Mouse (Mus musculus) heart, postnatal 4 days (tissue): Measurements from ENCODE around the gene Dnm3. TPM values are rescaled to one million over a fixed set of nuclear protein-coding genes. Genes with fewer than 3 reads are reported as not detected.
A peak's percentile ranks its signal among the peaks of the same experiment; 100 is the strongest.
"Not testable (repeated sequence)": the region's sequence is repeated elsewhere in the genome, so short reads cannot be mapped to it uniquely, and the experiment has no call there.

Source experiments
- DNase-seq: peaks from one replicate; pipeline ENCODE4 v3.0.0; 2021
- total RNA-seq, 2 experiments: library from RNA; stranded (reverse); gene quantifications; 2 replicates each; pipeline ENCODE4 v1.2.3; 2021

Dnm3 gene
- total RNA-seq, 2 experiments from 2014 or later, result 4.5 to 5.5 TPM

GRCm38 (mm10) chr1:162428904-162429303, 48.9 kb downstream of the Dnm3 start:
- DNase-seq, result no peak

GRCm38 (mm10) chr1:162425930-162426478, 51.8 kb downstream of the Dnm3 start:
- DNase-seq, result no peak

DNA sequence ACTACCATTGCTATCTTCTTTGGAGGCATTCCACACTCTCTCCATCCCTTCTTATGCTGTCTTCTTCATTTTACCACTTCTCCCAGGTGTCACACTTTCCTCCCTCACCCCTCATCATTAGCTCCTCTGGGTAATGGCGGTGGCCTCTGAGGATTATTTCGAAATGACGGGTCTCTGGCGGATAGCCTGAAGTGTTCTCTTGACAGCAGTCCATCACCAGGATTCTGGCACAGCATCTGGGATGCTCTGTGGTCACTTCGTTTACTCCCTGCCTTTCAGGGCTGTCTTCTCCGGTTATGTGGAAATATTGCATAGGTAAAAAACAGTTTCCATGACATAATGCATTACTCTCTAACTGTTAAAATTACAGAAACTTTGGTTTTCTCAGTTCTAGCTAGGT, 55.0 kb downstream of the Dnm3 start:
- no peak for DNase-seq

DNA sequence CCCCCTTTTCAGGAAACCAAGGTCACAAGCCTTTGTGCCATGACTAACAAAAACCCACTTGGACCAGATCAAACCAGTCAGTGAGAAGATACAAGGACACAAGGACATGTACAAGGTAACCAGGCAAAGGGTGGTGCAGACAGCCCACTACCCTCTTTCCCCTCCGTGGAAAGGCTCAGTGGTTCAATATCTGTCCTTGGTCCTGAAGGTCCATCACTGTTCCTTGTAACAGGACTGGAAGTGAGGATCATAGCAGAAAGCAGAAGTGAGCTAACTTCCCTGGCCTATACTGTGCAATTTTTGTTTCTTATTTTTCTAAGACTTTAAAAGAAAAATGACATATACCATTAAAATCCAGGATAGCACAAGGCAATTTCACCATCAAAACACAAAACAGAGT, 64.0 kb downstream of the Dnm3 start:
- DNase-seq, result no peak

- DNase-seq, result no peak
These were observed 64.9 kb downstream of the Dnm3 start for GRCm38 (mm10) chr1:162412787-162413429.

DNA sequence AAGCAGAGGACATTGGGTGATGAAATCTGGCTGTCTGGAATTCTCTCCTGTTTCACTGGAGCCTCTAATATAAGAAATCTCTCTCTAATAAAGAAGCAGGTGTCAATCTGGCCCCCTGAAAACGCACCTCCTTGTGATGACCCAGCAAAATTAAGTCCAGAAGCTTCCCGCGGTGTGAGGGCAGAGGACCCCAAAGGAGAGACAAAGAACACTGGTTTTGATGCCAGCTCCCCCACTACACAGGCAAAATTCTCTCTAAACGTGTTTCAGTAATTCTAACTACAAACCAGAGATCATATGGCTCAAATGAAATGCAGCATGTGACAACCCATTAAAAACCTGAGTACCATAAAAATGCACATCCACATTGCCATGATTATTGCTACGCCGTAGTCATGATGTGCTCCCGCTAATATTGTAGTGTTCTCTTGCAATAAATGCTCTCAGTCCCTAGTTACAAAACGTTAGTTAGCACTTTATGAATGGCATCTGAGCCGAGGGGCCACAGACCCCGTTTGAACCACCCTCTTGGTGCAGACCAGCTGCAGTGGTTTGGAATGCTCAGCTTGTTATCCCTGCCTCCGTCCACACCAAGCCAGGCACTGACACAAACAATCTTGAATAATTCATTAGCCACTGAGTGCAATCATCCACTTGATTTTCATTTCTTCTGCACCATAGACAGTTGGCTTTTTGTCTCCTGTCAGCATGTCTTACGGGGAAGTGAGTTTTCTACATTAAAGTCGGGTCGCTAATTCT, 67.4 kb downstream of the Dnm3 start:
- no peak for DNase-seq

- no peak for DNase-seq
These were observed 83.3 kb downstream of the Dnm3 start for GRCm38 (mm10) chr1:162394549-162394948.

DNA sequence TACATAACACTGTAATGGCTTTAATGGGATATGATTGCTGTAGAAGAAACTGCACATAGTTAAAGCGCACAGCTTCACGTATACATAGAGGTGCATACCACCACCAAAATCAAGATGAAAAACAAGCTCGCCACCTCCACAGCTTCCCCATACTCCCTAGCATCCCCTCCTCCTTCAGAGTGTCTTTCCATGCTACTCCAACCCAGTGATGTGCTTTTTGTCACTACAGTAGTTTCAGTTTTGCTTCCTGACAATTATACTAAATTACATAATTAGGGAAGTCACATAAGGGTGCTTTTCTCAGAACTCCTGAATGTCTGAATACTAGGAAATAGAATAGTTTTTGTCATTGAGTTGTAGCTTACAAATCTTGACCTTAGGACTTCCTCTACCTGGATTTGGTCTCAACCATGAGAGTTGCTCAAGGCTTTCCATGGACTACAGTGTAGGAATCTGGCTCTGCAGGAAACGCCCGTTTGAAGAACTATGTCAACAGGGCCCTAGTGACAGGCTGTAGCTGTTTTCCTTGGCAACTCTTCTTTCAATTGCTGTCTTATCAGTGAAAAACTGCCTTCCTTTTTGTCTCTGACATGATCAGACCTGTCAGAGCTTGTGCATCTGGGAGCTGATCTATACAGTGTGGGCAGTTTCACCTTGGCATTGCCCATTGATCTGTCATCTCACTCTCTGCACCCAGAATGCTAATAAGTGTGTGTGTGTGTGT, 89.2 kb downstream of the Dnm3 start:
- no peak for DNase-seq

DNA sequence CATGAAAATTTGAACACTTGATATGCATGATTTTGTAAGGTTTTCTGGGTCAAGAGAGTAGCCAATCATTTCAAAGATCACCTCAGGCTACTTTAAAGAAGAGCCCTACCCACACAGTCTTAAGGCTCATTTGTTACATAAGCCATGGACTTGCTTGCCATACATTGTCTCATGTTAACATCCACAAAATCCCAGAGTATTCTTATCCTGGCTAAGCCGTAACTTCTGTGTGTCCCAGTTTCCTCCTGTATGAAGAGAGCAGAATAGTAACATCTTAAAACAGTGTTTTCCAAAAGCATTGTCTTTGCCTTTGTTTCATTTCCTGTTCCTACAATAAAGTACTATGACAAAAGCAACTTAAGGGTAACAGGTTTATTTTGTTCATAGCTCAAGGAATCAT, 104.8 kb downstream of the Dnm3 start:
- not testable (repeated sequence) for DNase-seq

- DNase-seq, result no peak
These were observed 108.1 kb downstream of the Dnm3 start for GRCm38 (mm10) chr1:162369726-162370125.

DNA sequence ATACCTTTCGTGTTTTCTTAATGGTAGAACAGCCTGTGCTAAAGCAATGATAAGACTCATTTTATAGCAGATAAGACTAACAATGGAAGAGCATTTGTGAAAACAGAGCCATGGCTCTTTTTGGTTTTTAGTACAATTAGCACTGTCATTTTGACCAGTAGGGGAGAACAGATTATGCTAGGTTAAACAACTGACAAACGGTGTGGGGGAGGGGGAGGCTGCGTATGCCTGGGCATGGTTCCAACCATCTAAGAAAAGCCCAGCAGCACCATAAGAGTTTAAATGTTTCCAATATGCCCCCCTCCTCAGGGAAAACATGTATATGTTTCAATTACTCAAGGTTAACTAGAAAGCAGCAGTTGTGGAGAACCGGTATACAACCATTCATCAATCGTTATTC, 115.9 kb downstream of the Dnm3 start:
- DNase-seq, result peak; percentile 58

DNA sequence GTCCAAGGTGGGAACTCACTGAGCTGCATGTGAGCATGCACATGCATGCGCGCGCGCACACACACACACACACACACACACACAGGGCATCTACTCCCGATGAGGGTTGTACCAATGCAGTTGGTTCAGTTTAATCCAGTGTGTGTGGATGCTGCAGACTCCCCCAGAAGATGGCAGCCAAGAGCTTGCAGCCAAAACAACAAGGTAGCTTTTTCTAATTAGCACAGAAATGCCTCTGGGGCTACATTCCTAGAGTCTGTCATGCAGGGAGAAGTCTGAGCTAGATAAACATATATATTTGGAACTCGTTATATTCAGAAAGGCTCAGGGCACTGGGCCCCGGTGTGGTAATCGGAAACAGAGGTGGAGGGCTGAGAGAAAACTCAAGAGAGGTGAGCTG, 118.6 kb downstream of the Dnm3 start:
- peak; percentile 54 for DNase-seq

- DNase-seq, result peak; percentile 54
These were observed 119.8 kb downstream of the Dnm3 start for GRCm38 (mm10) chr1:162358036-162358435.

- DNase-seq, result no peak
These were observed 121.4 kb downstream of the Dnm3 start for GRCm38 (mm10) chr1:162356481-162356880.

GRCm38 (mm10) chr1:162354780-162355179, 123.1 kb downstream of the Dnm3 start:
- DNase-seq, result no peak

GRCm38 (mm10) chr1:162353831-162354230, 124.0 kb downstream of the Dnm3 start:
- DNase-seq, result no peak

- DNase-seq, result no peak
These were observed 128.5 kb downstream of the Dnm3 start for GRCm38 (mm10) chr1:162349306-162349705.

- no peak for DNase-seq
These were observed 131.3 kb downstream of the Dnm3 start for GRCm38 (mm10) chr1:162346456-162347011.

DNA sequence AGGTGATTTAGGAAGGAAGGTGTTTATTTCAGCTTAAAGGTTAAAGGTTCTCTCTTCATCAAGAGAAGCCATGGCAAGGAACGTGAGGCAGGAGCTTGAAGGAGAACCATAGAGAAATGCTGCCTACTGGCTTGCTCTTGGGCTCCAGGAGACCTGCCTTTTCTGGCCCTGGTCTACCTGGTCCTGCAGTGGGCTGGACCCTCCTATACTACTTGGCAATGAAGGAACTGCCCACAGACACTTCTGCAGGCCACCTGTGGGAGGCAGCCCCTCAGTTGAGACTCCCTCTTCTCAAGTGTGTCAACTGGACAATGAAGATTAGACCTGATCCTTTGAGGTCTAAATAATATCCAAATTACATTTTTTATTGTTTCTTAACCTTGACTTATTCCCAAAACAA, 140.7 kb downstream of the Dnm3 start:
- no peak for DNase-seq

DNA sequence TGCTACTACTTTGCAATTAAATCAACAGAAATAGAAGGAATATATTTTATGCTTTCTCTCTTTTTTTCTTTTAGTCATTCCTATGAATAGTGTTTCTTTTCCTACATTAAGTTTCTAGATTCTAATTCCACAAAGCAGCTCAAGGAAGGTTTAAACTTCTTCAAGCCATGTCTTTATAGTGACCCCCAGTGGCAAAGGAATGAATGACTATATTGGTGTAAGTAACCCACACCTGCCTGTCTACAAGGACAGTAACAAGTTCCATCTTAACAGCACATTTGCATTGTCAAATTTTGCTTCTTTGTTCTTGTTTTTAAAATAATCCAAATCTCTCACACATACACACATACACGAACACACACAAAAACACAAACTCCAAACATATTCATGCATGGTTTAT, 141.2 kb downstream of the Dnm3 start:
- DNase-seq, result no peak

- no peak for DNase-seq
These were observed 141.6 kb downstream of the Dnm3 start for GRCm38 (mm10) chr1:162336224-162336623.

- DNase-seq, result no peak
These were observed 149.2 kb downstream of the Dnm3 start for GRCm38 (mm10) chr1:162328673-162329072.

- no peak for DNase-seq
These were observed 150.2 kb downstream of the Dnm3 start for GRCm38 (mm10) chr1:162327631-162328030.
